Mouse (Mus musculus) layer of hippocampus, adult 8-10 months (tissue): Measurements from ENCODE around the gene Sertad3. TPM values are rescaled to one million over a fixed set of nuclear protein-coding genes. Genes with fewer than 3 reads are reported as not detected.

Experiments used
- total RNA-seq, 4 experiments: library from RNA; stranded (reverse); gene quantifications; 2 replicates each; pipeline ENCODE4 v1.2.4; 2022

Sertad3 gene
- total RNA-seq, 4 experiments from 2014 or later = 3.0 to 4.9 (median 3.9) TPM

Other genes with a start within 250 kb of the Sertad3 start
- 10 to 100 TPM; 10.6 to 13.5 (median 12.4) TPM for gene Itpkc, start 245.1 kb upstream of the Sertad3 start, total RNA-seq
- gene Coq8b, start 240.7 kb upstream of the Sertad3 start, total RNA-seq = 10 to 100 TPM; 38.9 to 48.4 (median 42.6) TPM
- 100 to 1,000 TPM; 110 to 133 (median 125) TPM for gene Numbl, start 215.3 kb upstream of the Sertad3 start, total RNA-seq
- 10 to 100 TPM; 48.5 to 59.4 (median 57.9) TPM for gene Ltbp4, start 136.1 kb upstream of the Sertad3 start, total RNA-seq
- 10 to 100 TPM; 29.6 to 49.1 (median 34.1) TPM for gene Shkbp1, start 117.7 kb upstream of the Sertad3 start, total RNA-seq
- gene Gm20479, start 116.3 kb upstream of the Sertad3 start, total RNA-seq = not detected
- gene Sptbn4, start 26.1 kb upstream of the Sertad3 start, total RNA-seq = 100 to 1,000 TPM; 116 to 147 (median 135) TPM
- gene Blvrb, start 25.8 kb upstream of the Sertad3 start, total RNA-seq = 10 to 100 TPM; 14.6 to 21.6 (median 20.1) TPM
- 10 to 100 TPM in 1 of 4 experiments, 1 to 10 TPM in 3; 6.4 to 10.7 (median 9.3) TPM for gene Sertad1, start 13.1 kb downstream of the Sertad3 start, total RNA-seq
- gene Prx, start 25.6 kb downstream of the Sertad3 start, total RNA-seq = under 1 TPM; 0.38 to 0.43 (median 0.39) TPM
- gene Hipk4, start 49.5 kb downstream of the Sertad3 start, total RNA-seq = under 1 TPM in 1 of 4 experiments, not detected in 3; 0.25 TPM
- 100 to 1,000 TPM; 559 to 594 (median 575) TPM for gene Pld3, start 79.5 kb downstream of the Sertad3 start, total RNA-seq
- 10 to 100 TPM; 25.9 to 34.2 (median 29.8) TPM for gene 2310022A10Rik, start 79.5 kb downstream of the Sertad3 start, total RNA-seq
- 100 to 1,000 TPM in 2 of 4 experiments, 10 to 100 TPM in 2; 72.2 to 109 (median 97.5) TPM for gene Akt2, start 117.8 kb downstream of the Sertad3 start, total RNA-seq
- gene Ttc9b, start 180.1 kb downstream of the Sertad3 start, total RNA-seq = 10 to 100 TPM; 37.0 to 42.0 (median 41.1) TPM
- 100 to 1,000 TPM; 140 to 155 (median 146) TPM for gene Map3k10, start 200.8 kb downstream of the Sertad3 start, total RNA-seq
- 10 to 100 TPM in 2 of 4 experiments, 1 to 10 TPM in 2; 9.6 to 13.5 (median 10.5) TPM for gene Zfp607b, start 215.6 kb downstream of the Sertad3 start, total RNA-seq